Mouse (Mus musculus): ENCODE results near the gene Olfr1039.

- TF ChIP-seq POLR2A (IDR thresholded peaks at IDR 0.05; ENCODE audit: insufficient read depth, low read depth, low read length) (no peak), CTCF (IDR thresholded peaks at IDR 0.05; ENCODE audit: insufficient read depth, low read depth, low read length) (no peak)
Measured at GRCm38 (mm10) chr2:86135828-86136227, at the start of gene Olfr1039.
